Mouse (Mus musculus): ENCODE measurements around the gene Mrps23. TPM values are rescaled to one million over a fixed set of nuclear protein-coding genes. Genes with fewer than 3 reads are reported as not detected.
A peak's percentile ranks its signal among the peaks of the same experiment; 100 is the strongest.

Gene Mrps23
- polyA plus RNA-seq, 1 experiment from 2014 or later, result 105 TPM

DNA sequence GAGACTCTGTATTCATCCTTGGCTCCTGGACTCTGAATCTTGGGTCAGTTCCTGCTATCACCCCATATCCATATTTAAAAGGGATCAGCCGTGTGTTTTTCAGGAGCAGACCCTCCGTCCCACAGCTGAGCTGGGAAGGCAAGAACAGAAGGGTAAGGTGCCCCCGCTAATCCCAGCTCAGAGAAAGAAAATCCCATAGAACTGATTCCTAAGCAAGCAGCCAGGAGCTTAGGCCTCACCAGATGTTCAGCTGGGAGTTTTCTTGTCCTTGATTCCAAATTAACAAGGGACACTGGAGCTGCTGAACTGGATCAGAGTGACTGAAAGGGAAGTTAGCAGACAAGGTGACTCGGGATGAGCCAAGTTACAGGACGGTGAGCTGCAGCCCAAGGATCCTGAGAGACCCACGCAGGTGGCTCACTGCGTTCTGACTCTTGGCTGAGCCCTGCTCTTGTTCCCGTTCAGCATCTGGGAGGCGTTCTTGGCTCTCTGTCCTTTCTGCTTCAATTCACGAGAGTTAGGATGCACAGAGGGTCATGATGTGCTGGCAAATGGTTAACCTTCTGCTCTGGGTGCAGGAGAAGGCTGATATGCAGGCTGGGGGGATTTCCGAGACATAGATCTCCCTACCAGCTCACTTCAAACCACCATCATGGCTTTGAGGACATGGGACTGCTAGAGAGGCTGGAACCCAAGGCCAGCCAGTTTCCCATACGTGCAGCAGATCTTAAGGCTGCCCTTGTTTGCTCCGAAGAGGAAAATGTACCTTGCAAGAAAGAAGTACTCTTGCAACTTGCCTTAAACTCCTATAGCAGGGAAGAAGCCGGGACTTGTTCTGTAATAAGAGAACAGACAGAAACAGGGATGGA lies 17.9 kb upstream of the Mrps23 start:
- 87% methylated on average over 14 of the region's 14 CpGs for WGBS
- H3K4me2 ChIP-seq (ENCODE audit: low read depth, low read length), result no peak overlapping the region
- peaks cover 4% of the 10 kb centered on the region; the same call in 1 of the 2 replicates for H3K27me3 ChIP-seq (ENCODE audit: control insufficient read depth, insufficient read depth, low read length)
- no peak for ATAC-seq (replicated peaks; ENCODE audit: extremely low read depth, insufficient read depth, low FRiP score)
- no peak overlapping the region; the same call in 1 of the 2 replicates for H3K9ac ChIP-seq (ENCODE audit: low read length)
- H3K9me3 ChIP-seq (replicated peaks; ENCODE audit: control insufficient read depth, low read length), result no peaks in the 10 kb centered on the region
- peaks cover 24% of the 10 kb centered on the region for H3K4me1 ChIP-seq (ENCODE audit: control insufficient read depth, insufficient read depth, low read length)
- H3K27ac ChIP-seq (ENCODE audit: low read length), result peak overlapping the region; percentile 82; the same call in 1 of the 2 replicates
- peaks cover 6% of the 10 kb centered on the region; the same call in 1 of the 2 replicates for H3K36me3 ChIP-seq (ENCODE audit: control insufficient read depth, insufficient read depth)
- no peak overlapping the region for H3K4me3 ChIP-seq (ENCODE audit: low read length)

DNA sequence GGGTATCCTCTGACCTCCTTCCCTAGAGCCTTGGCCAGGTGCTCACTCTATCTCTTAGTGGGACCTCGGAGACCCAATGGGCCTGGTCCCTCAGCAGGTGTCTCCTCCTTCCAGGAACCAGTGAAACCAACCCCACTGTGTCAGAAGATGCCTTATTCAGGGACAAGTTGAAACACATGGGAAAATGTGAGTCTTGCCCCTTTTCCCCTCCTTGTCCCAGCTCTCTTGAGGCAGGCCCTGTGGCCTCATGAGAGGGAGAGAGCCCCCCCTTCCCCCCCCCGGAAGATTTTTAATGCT lies 17.3 kb upstream of the Mrps23 start:
- peak overlapping the region; percentile 61; the same call in 1 of the 2 replicates for H3K4me2 ChIP-seq (ENCODE audit: low read depth, low read length)
- WGBS, result 51% methylated on average over 2 of the region's 2 CpGs
- H3K27me3 ChIP-seq (ENCODE audit: control insufficient read depth, insufficient read depth, low read length), result peaks cover 4% of the 10 kb centered on the region; the same call in 1 of the 2 replicates
- ATAC-seq (replicated peaks; ENCODE audit: extremely low read depth, insufficient read depth, low FRiP score), result no peak
- no peaks in the 10 kb centered on the region for H3K9me3 ChIP-seq (replicated peaks; ENCODE audit: control insufficient read depth, low read length)
- no peak overlapping the region for H3K4me3 ChIP-seq (ENCODE audit: low read length)
- peaks cover 18% of the 10 kb centered on the region for H3K4me1 ChIP-seq (ENCODE audit: control insufficient read depth, insufficient read depth, low read length)
- H3K27ac ChIP-seq (ENCODE audit: low read length), result peak overlapping the region; percentile 82
- H3K36me3 ChIP-seq (ENCODE audit: control insufficient read depth, insufficient read depth), result peaks cover 6% of the 10 kb centered on the region; the same call in 1 of the 2 replicates
- H3K9ac ChIP-seq (ENCODE audit: low read length), result peak overlapping the region; percentile 70

DNA sequence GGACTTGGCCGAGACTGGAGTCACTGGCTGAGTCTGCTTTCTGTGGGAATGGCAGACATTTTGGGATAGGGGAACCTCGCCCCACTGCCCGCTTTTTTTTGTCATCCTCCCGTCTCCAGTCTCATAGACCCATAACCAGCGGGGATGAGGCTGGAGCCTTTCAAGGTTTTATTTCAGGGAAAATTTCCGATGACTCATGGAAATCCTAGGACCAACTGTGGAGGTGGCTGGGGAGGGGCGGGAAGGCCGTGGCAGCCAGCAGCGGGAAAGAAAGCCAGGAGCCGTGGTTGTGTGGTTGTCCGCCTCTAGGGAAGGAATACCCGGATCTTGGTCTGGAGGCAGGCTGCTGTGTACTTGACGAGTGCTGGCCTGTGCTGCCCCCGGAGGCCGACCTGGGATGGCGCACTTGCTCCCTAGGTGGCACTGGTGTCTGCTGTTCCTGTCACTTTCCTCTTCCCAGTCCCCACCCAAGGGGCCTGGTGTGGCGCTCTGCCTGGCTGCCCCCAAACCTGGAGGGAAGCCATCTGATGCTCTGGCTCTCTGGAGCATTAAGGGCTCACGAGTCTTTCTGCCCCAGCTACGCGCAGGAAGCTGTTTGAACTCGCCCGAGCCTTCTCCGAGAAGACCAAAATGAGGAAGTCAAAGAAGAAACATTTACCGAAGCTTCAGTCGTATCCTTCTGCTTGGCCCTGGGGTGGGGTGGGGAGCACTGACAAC lies 16.6 kb upstream of the Mrps23 start:
- WGBS, result 9% methylated on average over 25 of the region's 25 CpGs
- H3K27me3 ChIP-seq (ENCODE audit: control insufficient read depth, insufficient read depth, low read length), result peaks cover 8% of the 10 kb centered on the region; the same call in 1 of the 2 replicates
- peak overlapping the region; percentile 70 for H3K9ac ChIP-seq (ENCODE audit: low read length)
- H3K9me3 ChIP-seq (replicated peaks; ENCODE audit: control insufficient read depth, low read length), result no peaks in the 10 kb centered on the region
- peak overlapping the region; percentile 82 for H3K27ac ChIP-seq (ENCODE audit: low read length)
- H3K4me1 ChIP-seq (ENCODE audit: control insufficient read depth, insufficient read depth, low read length), result peaks cover 16% of the 10 kb centered on the region
- H3K4me2 ChIP-seq (ENCODE audit: low read depth, low read length), result peak overlapping the region; percentile 61
- ATAC-seq (replicated peaks; ENCODE audit: extremely low read depth, insufficient read depth, low FRiP score), result peak; percentile 90
- peak overlapping the region; percentile 33 for H3K4me3 ChIP-seq (ENCODE audit: low read length)
- H3K36me3 ChIP-seq (ENCODE audit: control insufficient read depth, insufficient read depth), result peaks cover 6% of the 10 kb centered on the region; the same call in 1 of the 2 replicates

DNA sequence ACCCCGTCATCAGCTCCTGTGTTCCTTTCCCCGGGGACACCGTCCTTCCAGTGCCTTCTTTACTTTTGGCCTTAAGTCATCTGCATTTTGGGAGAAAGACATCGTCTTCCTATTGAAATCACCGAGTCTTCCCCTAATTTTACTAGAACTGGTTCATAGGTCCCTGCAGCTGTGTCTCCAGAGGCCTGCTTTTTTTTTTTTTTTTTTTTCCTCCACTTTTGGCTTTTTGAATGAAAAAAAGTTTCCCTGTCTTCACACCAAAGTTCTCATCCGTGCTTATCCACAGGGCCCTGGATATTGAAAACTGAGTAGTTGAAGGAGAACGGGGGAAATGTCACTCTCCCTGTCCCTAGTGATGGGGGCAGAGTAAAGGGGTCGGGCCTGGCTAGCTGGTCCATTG lies 16.0 kb upstream of the Mrps23 start:
- Histone ChIP-seq H3K4me2 (ENCODE audit: low read depth, low read length) (peak overlapping the region; percentile 61), H3K9me3 (replicated peaks; ENCODE audit: control insufficient read depth, low read length) (no peaks in the 10 kb centered on the region), H3K36me3 (ENCODE audit: control insufficient read depth, insufficient read depth) (peaks cover 4% of the 10 kb centered on the region; the same call in 1 of the 2 replicates), H3K4me1 (ENCODE audit: control insufficient read depth, insufficient read depth, low read length) (peaks cover 21% of the 10 kb centered on the region), H3K27ac (ENCODE audit: low read length) (peak overlapping the region; percentile 64), H3K4me3 (ENCODE audit: low read length) (no peak overlapping the region), H3K27me3 (ENCODE audit: control insufficient read depth, insufficient read depth, low read length) (peaks cover 10% of the 10 kb centered on the region; the same call in 1 of the 2 replicates), H3K9ac (ENCODE audit: low read length) (peak overlapping the region; percentile 70; the same call in 1 of the 2 replicates)
- no peak for ATAC-seq (replicated peaks; ENCODE audit: extremely low read depth, insufficient read depth, low FRiP score)
- WGBS, result 59% methylated on average over 8 of the region's 8 CpGs

DNA sequence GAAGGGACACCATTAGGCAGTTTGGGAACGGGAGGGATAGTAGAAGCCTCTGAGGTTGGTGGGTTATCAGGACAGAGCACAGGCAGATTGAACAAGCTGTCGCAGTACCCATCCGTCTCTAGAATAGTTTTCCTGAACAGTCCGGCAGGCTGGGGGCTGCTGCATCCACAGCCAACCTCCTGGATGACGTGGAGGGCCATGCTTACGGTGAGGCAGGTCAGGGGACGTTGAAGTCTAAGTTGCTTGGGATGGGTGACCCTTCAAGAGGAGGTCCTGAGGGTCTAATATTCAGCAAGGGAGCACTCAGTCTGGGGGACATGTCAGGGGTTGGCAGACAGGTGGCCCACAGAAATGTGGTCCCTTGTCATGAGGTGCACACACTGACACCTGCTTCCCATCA lies 15.6 kb upstream of the Mrps23 start:
- Histone ChIP-seq H3K9me3 (replicated peaks; ENCODE audit: control insufficient read depth, low read length) (no peaks in the 10 kb centered on the region), H3K27me3 (ENCODE audit: control insufficient read depth, insufficient read depth, low read length) (peaks cover 13% of the 10 kb centered on the region; the same call in 1 of the 2 replicates), H3K36me3 (ENCODE audit: control insufficient read depth, insufficient read depth) (peaks cover under 1% of the 10 kb centered on the region; the same call in 1 of the 2 replicates), H3K4me3 (ENCODE audit: low read length) (no peak overlapping the region), H3K27ac (ENCODE audit: low read length) (no peak overlapping the region), H3K9ac (ENCODE audit: low read length) (no peak overlapping the region), H3K4me2 (ENCODE audit: low read depth, low read length) (no peak overlapping the region), H3K4me1 (ENCODE audit: control insufficient read depth, insufficient read depth, low read length) (peaks cover 25% of the 10 kb centered on the region)
- no peak for ATAC-seq (replicated peaks; ENCODE audit: extremely low read depth, insufficient read depth, low FRiP score)
- 94% methylated on average over 7 of the region's 7 CpGs for WGBS

DNA sequence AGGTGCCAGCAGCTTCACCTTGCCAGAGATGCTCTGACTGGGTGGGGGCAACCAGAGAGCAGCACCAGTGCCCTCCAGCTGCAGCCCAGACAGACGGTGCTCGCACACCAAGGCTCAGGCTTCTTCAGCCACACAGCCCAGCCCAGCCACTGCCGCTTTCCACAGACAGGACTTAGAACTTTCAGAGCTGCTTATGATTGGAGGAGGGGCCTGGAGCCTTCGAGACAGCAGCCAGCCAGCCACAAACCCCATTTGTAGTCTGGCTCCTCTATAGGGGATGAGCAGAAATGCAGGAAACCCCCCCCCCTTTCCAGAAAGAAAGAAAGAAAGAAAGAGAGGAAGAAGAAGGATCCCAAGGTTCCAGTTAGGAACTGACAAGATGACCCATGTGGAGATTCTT lies 11.6 kb upstream of the Mrps23 start:
- Histone ChIP-seq H3K9me3 (replicated peaks; ENCODE audit: control insufficient read depth, low read length) (no peaks in the 10 kb centered on the region), H3K4me1 (ENCODE audit: control insufficient read depth, insufficient read depth, low read length) (peaks cover 29% of the 10 kb centered on the region), H3K27me3 (ENCODE audit: control insufficient read depth, insufficient read depth, low read length) (peaks cover 18% of the 10 kb centered on the region), H3K9ac (ENCODE audit: low read length) (no peak overlapping the region), H3K27ac (ENCODE audit: low read length) (no peak overlapping the region), H3K4me2 (ENCODE audit: low read depth, low read length) (peak overlapping the region; percentile 51), H3K36me3 (ENCODE audit: control insufficient read depth, insufficient read depth) (no peaks in the 10 kb centered on the region), H3K4me3 (ENCODE audit: low read length) (no peak overlapping the region)
- 33% methylated on average over 4 of the region's 4 CpGs for WGBS
- no peak for ATAC-seq (replicated peaks; ENCODE audit: extremely low read depth, insufficient read depth, low FRiP score)

GRCm38 (mm10) chr11:88193098-88193823 lies 10.9 kb upstream of the Mrps23 start:
- H3K9ac ChIP-seq (ENCODE audit: low read length), result peak overlapping the region; percentile 63
- H3K9me3 ChIP-seq (replicated peaks; ENCODE audit: control insufficient read depth, low read length), result no peaks in the 10 kb centered on the region
- WGBS, result 11% methylated on average over 34 of the region's 34 CpGs
- peaks cover 28% of the 10 kb centered on the region for H3K4me1 ChIP-seq (ENCODE audit: control insufficient read depth, insufficient read depth, low read length)
- peak overlapping the region; percentile 51 for H3K4me2 ChIP-seq (ENCODE audit: low read depth, low read length)
- H3K4me3 ChIP-seq (ENCODE audit: low read length), result peak overlapping the region; percentile 24
- H3K27me3 ChIP-seq (ENCODE audit: control insufficient read depth, insufficient read depth, low read length), result peaks cover 18% of the 10 kb centered on the region
- H3K27ac ChIP-seq (ENCODE audit: low read length), result no peak overlapping the region
- no peaks in the 10 kb centered on the region for H3K36me3 ChIP-seq (ENCODE audit: control insufficient read depth, insufficient read depth)
- no peak for ATAC-seq (replicated peaks; ENCODE audit: extremely low read depth, insufficient read depth, low FRiP score)

DNA sequence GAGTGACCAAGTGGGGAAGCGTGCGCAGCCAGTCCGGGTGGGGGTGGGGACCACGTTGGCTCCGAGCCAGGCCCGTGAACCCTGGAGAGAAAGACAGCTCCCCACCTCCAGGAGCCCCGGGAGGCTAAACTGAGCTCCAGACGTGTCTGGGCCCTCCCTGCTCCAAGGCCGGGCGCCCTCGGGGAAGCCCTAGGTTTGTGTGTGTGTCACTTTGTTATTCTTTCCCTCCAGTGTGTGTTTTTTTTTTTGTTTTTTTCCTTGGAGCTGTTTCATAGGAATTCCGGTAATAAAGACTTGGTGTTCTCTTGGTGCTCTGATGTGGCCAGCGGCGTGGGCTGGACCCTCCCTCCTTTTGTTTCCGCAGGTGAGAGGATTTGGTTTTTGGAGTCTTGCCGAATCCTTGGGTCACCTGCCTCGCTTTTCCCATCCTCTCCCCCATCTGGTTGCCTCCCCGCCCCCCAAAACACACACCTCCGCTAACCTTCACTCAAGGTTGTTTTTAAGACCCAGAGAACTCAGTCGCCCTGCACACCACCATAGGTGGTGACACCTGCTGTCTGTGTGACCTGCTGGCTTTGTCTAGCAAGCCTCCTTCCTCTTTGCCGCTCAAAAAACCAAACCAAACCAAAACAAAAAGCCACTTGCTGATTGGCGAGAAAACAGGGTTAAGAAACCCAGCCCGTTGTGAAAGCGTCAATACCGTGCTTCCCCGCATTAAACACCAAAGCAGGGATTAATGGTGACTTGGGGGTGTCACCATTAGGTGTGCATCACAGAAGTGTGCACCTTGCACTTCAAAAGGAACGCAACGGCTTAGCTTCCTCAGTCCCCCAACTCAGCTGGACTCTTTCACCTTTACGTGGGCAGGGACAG lies 10.1 kb upstream of the Mrps23 start:
- no peak overlapping the region for H3K27ac ChIP-seq (ENCODE audit: low read length)
- H3K4me3 ChIP-seq (ENCODE audit: low read length), result peak overlapping the region; percentile 24
- H3K4me1 ChIP-seq (ENCODE audit: control insufficient read depth, insufficient read depth, low read length), result peaks cover 30% of the 10 kb centered on the region
- peak overlapping the region; percentile 63 for H3K9ac ChIP-seq (ENCODE audit: low read length)
- ATAC-seq (replicated peaks; ENCODE audit: extremely low read depth, insufficient read depth, low FRiP score), result no peak
- peak overlapping the region; percentile 51 for H3K4me2 ChIP-seq (ENCODE audit: low read depth, low read length)
- H3K27me3 ChIP-seq (ENCODE audit: control insufficient read depth, insufficient read depth, low read length), result peaks cover 18% of the 10 kb centered on the region
- H3K36me3 ChIP-seq (ENCODE audit: control insufficient read depth, insufficient read depth), result no peaks in the 10 kb centered on the region
- WGBS, result 20% methylated on average over 29 of the region's 29 CpGs
- H3K9me3 ChIP-seq (replicated peaks; ENCODE audit: control insufficient read depth, low read length), result no peaks in the 10 kb centered on the region

Data from heart, embryonic 16.5 days (tissue).